Mouse (Mus musculus) liver, embryonic 14.5 days (tissue): ENCODE measurements around the gene Hoxd4.

ENCODE experiments used
- CTCF ChIP-seq: IDR thresholded peaks from 2 replicates; pipeline ENCODE4 v1.5.1; 2016; ENCODE audit warnings: antibody characterized with exemption, low read depth, control low read depth
- EP300 ChIP-seq: IDR thresholded peaks from 2 replicates; pipeline ENCODE4 v1.6.1; 2016; ENCODE audit warnings: antibody characterized with exemption, low read depth

- no peak for TF ChIP-seq EP300
- no peak for TF ChIP-seq CTCF
These were observed 41.4 kb downstream of the Hoxd4 start for GRCm38 (mm10) chr2:74753175-74753523.
